Mouse (Mus musculus): ENCODE measurements around the gene Por. TPM values are rescaled to one million over a fixed set of nuclear protein-coding genes. Genes with fewer than 3 reads are reported as not detected.

Gene Por
- total and polyA plus RNA-seq, 3 experiments, result 63.0 to 93.6 (median 77.4) TPM

- no peak overlapping the region for H3K9ac ChIP-seq (ENCODE audit: low read depth, low read length)
- no peaks in the 10 kb centered on the region for H3K79me2 ChIP-seq (replicated peaks; ENCODE audit: control insufficient read depth, insufficient read depth, low read length)
- H3K4me3 ChIP-seq, result no peak overlapping the region
- intact Hi-C loops (cut with DNase I), result no loop called here
- WGBS, result 77% methylated on average over 10 of the region's 10 CpGs
- TF ChIP-seq POLR2A (IDR thresholded peaks at IDR 0.05; ENCODE audit: insufficient read depth, low read depth, low read length) (no peak), EP300 (IDR thresholded peaks at IDR 0.05; ENCODE audit: insufficient read depth, low read depth, low read length) (no peak), CTCF (IDR thresholded peaks at IDR 0.05) (no peak)
- H3K36me3 ChIP-seq (ENCODE audit: control insufficient read depth, insufficient read depth, low read length), result no peaks in the 10 kb centered on the region
- no peaks in the 10 kb centered on the region for H3K27me3 ChIP-seq (ENCODE audit: control insufficient read depth, insufficient read depth, low read length)
- no peak for DNase-seq
- no peaks in the 10 kb centered on the region for H3K4me1 ChIP-seq (ENCODE audit: control insufficient read depth, insufficient read depth, low read length)
- H3K27ac ChIP-seq, result no peak overlapping the region
Observed at GRCm38 (mm10) chr5:135642686-135643551, 26.9 kb upstream of the Por start.

- Histone ChIP-seq H3K4me1 (ENCODE audit: control insufficient read depth, insufficient read depth, low read length) (no peaks in the 10 kb centered on the region), H3K4me3 (no peak overlapping the region), H3K27ac (no peak overlapping the region), H3K9ac (ENCODE audit: low read depth, low read length) (no peak overlapping the region), H3K36me3 (ENCODE audit: control insufficient read depth, insufficient read depth, low read length) (no peaks in the 10 kb centered on the region), H3K27me3 (ENCODE audit: control insufficient read depth, insufficient read depth, low read length) (no peaks in the 10 kb centered on the region), H3K79me2 (replicated peaks; ENCODE audit: control insufficient read depth, insufficient read depth, low read length) (no peaks in the 10 kb centered on the region)
- DNase-seq, result no peak
- TF ChIP-seq CTCF (IDR thresholded peaks at IDR 0.05), result no peak
- TF ChIP-seq EP300 (IDR thresholded peaks at IDR 0.05; ENCODE audit: insufficient read depth, low read depth, low read length), result no peak
- no peak for TF ChIP-seq POLR2A (IDR thresholded peaks at IDR 0.05; ENCODE audit: insufficient read depth, low read depth, low read length)
- intact Hi-C loops (cut with DNase I), result no loop called here
- 96% methylated on average over 1 of the region's 1 CpGs for WGBS
Observed at GRCm38 (mm10) chr5:135643552-135643842, 26.3 kb upstream of the Por start.

- no peaks in the 10 kb centered on the region for H3K36me3 ChIP-seq (ENCODE audit: control insufficient read depth, insufficient read depth, low read length)
- no peak overlapping the region for H3K4me3 ChIP-seq
- no peak overlapping the region for H3K9ac ChIP-seq (ENCODE audit: low read depth, low read length)
- H3K79me2 ChIP-seq (replicated peaks; ENCODE audit: control insufficient read depth, insufficient read depth, low read length), result no peaks in the 10 kb centered on the region
- no peak for TF ChIP-seq CTCF (IDR thresholded peaks at IDR 0.05)
- no peak for TF ChIP-seq POLR2A (IDR thresholded peaks at IDR 0.05; ENCODE audit: insufficient read depth, low read depth, low read length)
- TF ChIP-seq EP300 (IDR thresholded peaks at IDR 0.05; ENCODE audit: insufficient read depth, low read depth, low read length), result no peak
- no peak for DNase-seq
- no peaks in the 10 kb centered on the region for H3K4me1 ChIP-seq (ENCODE audit: control insufficient read depth, insufficient read depth, low read length)
- H3K27me3 ChIP-seq (ENCODE audit: control insufficient read depth, insufficient read depth, low read length), result no peaks in the 10 kb centered on the region
- no peak overlapping the region for H3K27ac ChIP-seq
- intact Hi-C loops (cut with DNase I), result no loop called here
- 91% methylated on average over 8 of the region's 8 CpGs for WGBS
Observed at GRCm38 (mm10) chr5:135643869-135644268, 26.0 kb upstream of the Por start.

- H3K4me1 ChIP-seq (ENCODE audit: control insufficient read depth, insufficient read depth, low read length), result no peaks in the 10 kb centered on the region
- TF ChIP-seq EP300 (IDR thresholded peaks at IDR 0.05; ENCODE audit: insufficient read depth, low read depth, low read length), result no peak
- TF ChIP-seq CTCF (IDR thresholded peaks at IDR 0.05), result no peak
- no peak for TF ChIP-seq POLR2A (IDR thresholded peaks at IDR 0.05; ENCODE audit: insufficient read depth, low read depth, low read length)
- no peak overlapping the region for H3K27ac ChIP-seq
- 73% methylated on average over 5 of the region's 5 CpGs for WGBS
- H3K79me2 ChIP-seq (replicated peaks; ENCODE audit: control insufficient read depth, insufficient read depth, low read length), result no peaks in the 10 kb centered on the region
- DNase-seq, result no peak
- no peak overlapping the region for H3K9ac ChIP-seq (ENCODE audit: low read depth, low read length)
- intact Hi-C loops (cut with DNase I), result no loop called here
- no peaks in the 10 kb centered on the region for H3K27me3 ChIP-seq (ENCODE audit: control insufficient read depth, insufficient read depth, low read length)
- no peaks in the 10 kb centered on the region for H3K36me3 ChIP-seq (ENCODE audit: control insufficient read depth, insufficient read depth, low read length)
- H3K4me3 ChIP-seq, result no peak overlapping the region
Observed at GRCm38 (mm10) chr5:135645330-135645729, 24.5 kb upstream of the Por start.

GRCm38 (mm10) chr5:135646038-135646437, 23.8 kb upstream of the Por start:
- no peak overlapping the region for H3K9ac ChIP-seq (ENCODE audit: low read depth, low read length)
- DNase-seq, result no peak
- H3K27me3 ChIP-seq (ENCODE audit: control insufficient read depth, insufficient read depth, low read length), result no peaks in the 10 kb centered on the region
- no peaks in the 10 kb centered on the region for H3K79me2 ChIP-seq (replicated peaks; ENCODE audit: control insufficient read depth, insufficient read depth, low read length)
- no peaks in the 10 kb centered on the region for H3K4me1 ChIP-seq (ENCODE audit: control insufficient read depth, insufficient read depth, low read length)
- intact Hi-C loops (cut with DNase I), result no loop called here
- WGBS, result 86% methylated on average over 6 of the region's 6 CpGs
- TF ChIP-seq POLR2A (IDR thresholded peaks at IDR 0.05; ENCODE audit: insufficient read depth, low read depth, low read length), result no peak
- TF ChIP-seq EP300 (IDR thresholded peaks at IDR 0.05; ENCODE audit: insufficient read depth, low read depth, low read length), result no peak
- no peak for TF ChIP-seq CTCF (IDR thresholded peaks at IDR 0.05)
- no peak overlapping the region for H3K27ac ChIP-seq
- no peak overlapping the region for H3K4me3 ChIP-seq
- no peaks in the 10 kb centered on the region for H3K36me3 ChIP-seq (ENCODE audit: control insufficient read depth, insufficient read depth, low read length)

GRCm38 (mm10) chr5:135648461-135649308, 21.1 kb upstream of the Por start:
- no peak for DNase-seq
- WGBS, result 70% methylated on average over 9 of the region's 9 CpGs
- intact Hi-C loops (cut with DNase I), result no loop called here
- Histone ChIP-seq H3K79me2 (replicated peaks; ENCODE audit: control insufficient read depth, insufficient read depth, low read length) (no peaks in the 10 kb centered on the region), H3K4me1 (ENCODE audit: control insufficient read depth, insufficient read depth, low read length) (no peaks in the 10 kb centered on the region), H3K9ac (ENCODE audit: low read depth, low read length) (no peak overlapping the region), H3K27me3 (ENCODE audit: control insufficient read depth, insufficient read depth, low read length) (no peaks in the 10 kb centered on the region), H3K4me3 (no peak overlapping the region), H3K27ac (no peak overlapping the region), H3K36me3 (ENCODE audit: control insufficient read depth, insufficient read depth, low read length) (no peaks in the 10 kb centered on the region)
- TF ChIP-seq CTCF (IDR thresholded peaks at IDR 0.05) (no peak), POLR2A (IDR thresholded peaks at IDR 0.05; ENCODE audit: insufficient read depth, low read depth, low read length) (no peak), EP300 (IDR thresholded peaks at IDR 0.05; ENCODE audit: insufficient read depth, low read depth, low read length) (no peak)
